Mouse (Mus musculus) lung, adult 2 months (tissue): ENCODE results near the gene Vpreb1.

Source experiments
- CTCF ChIP-seq: fragments of 200-500 bp; IDR thresholded peaks from 2 replicates; pipeline ENCODE4 v1.5.1; 2011; ENCODE audit warnings: mild to moderate bottlenecking, low read length, control low read depth; ENCODE audit not compliant: insufficient read depth
- POLR2A ChIP-seq: fragments of 200-500 bp; IDR thresholded peaks from 2 replicates; pipeline ENCODE4 v1.6.1; 2011; ENCODE audit warnings: low read depth, mild to moderate bottlenecking, control low read depth, low read length, borderline replicate concordance; ENCODE audit errors: extremely low read depth

DNA sequence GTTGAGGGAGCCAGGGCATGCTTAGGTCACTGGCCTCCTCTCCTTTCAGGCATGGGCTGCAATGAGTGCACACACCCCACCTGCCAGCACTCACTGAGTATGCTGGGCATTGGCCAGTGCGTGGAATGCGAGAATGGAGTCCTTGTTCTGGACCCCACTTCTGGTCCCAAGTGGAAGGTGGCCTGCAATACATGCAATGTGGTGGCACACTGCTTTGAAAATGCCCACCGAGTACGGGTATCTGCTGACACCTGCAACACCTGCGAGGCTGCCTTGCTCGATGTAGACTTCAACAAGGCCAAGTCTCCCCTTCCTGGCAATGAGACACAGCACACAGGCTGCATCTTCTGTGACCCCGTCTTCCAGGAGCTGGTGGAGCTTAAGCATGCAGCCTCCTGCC is 21.7 kb upstream of the Vpreb1 start:
- TF ChIP-seq CTCF (no peak), POLR2A (no peak)
